Mouse (Mus musculus) MEL (cell line): Measurements from ENCODE around the gene Maml3. TPM values are rescaled to one million over a fixed set of nuclear protein-coding genes. Genes with fewer than 3 reads are reported as not detected.

ENCODE experiments used
- DNase-seq: peaks from one replicate; pipeline ENCODE4 v3.0.0; 2011; ENCODE audit warnings: low read depth, low spot score
- H3K27ac ChIP-seq: 2 replicates; pipeline ENCODE4 v1.5.1; 2012; ENCODE audit warnings: low read depth, mild to moderate bottlenecking, control low read depth, low read length, moderate library complexity; ENCODE audit not compliant: control insufficient read depth
- H3K27me3 ChIP-seq, 2 experiments: fragments of 150-350 bp in 1 of 2; sonication (generic) in 1 of 2; 2 replicates each; pipeline ENCODE4 v1.6.1; 2012; ENCODE audit warnings: low read length in 2 of 2, mild to moderate bottlenecking in 2 of 2, improper control_type of control experiment in 1 of 2, moderate library complexity in 1 of 2; ENCODE audit not compliant: insufficient read depth in 2 of 2, control insufficient read depth in 1 of 2
- H3K36me3 ChIP-seq, 2 experiments: 2 replicates each; pipeline ENCODE4 v1.6.1; 2012 to 2014; ENCODE audit warnings: low read length in 2 of 2, improper control_type of control experiment in 1 of 2, inconsistent platforms in 1 of 2, mild to moderate bottlenecking in 1 of 2; ENCODE audit not compliant: insufficient read depth in 2 of 2, control insufficient read depth in 1 of 2
- H3K4me1 ChIP-seq, 2 experiments: fragments of 150-350 bp in 1 of 2; sonication (generic) in 1 of 2; 2 replicates each; pipeline ENCODE4 v1.6.1; 2012; ENCODE audit warnings: low read length in 2 of 2, improper control_type of control experiment in 1 of 2, mild to moderate bottlenecking in 1 of 2; ENCODE audit not compliant: insufficient read depth in 2 of 2, control insufficient read depth in 1 of 2
- H3K4me3 ChIP-seq, 2 experiments: fragments of 150-350 bp in 1 of 2; sonication (generic) in 1 of 2; 2 replicates each; pipeline ENCODE4 v1.5.1; 2012; ENCODE audit warnings: low read depth in 2 of 2, low read length in 2 of 2, mild to moderate bottlenecking in 2 of 2, moderate library complexity in 2 of 2, control low read depth in 1 of 2, improper control_type of control experiment in 1 of 2; ENCODE audit not compliant: control insufficient read depth in 1 of 2, insufficient read depth in 1 of 2
- H3K79me2 ChIP-seq: 2 replicates; pipeline ENCODE4 v1.6.1; 2012; ENCODE audit warnings: mild to moderate bottlenecking, low read length, moderate library complexity; ENCODE audit not compliant: control insufficient read depth, poor library complexity, insufficient read depth
- H3K9ac ChIP-seq: 2 replicates; pipeline ENCODE4 v1.6.1; 2012; ENCODE audit warnings: low read depth, mild to moderate bottlenecking, control low read depth, low read length, moderate library complexity; ENCODE audit not compliant: control insufficient read depth, poor library complexity, severe bottlenecking
- H3K9me3 ChIP-seq: fragments of 150-350 bp; sonication (generic); replicated peaks from 2 replicates; pipeline ENCODE4 v1.6.1; 2012; ENCODE audit warnings: mild to moderate bottlenecking, low read length, improper control_type of control experiment, moderate library complexity; ENCODE audit not compliant: insufficient read depth
- BHLHE40 ChIP-seq: IDR thresholded peaks from 2 replicates; pipeline ENCODE4 v1.6.1; 2012; ENCODE audit warnings: low read depth, mild to moderate bottlenecking, inconsistent platforms, low read length, improper control_type of control experiment, borderline replicate concordance
- CHD1 ChIP-seq: IDR thresholded peaks from 2 replicates; pipeline ENCODE4 v1.6.1; 2012; ENCODE audit warnings: low read depth, mild to moderate bottlenecking, inconsistent platforms, low read length, improper control_type of control experiment
- CHD2 ChIP-seq: IDR thresholded peaks from 2 replicates; pipeline ENCODE4 v1.6.1; 2011; ENCODE audit warnings: low read length, improper control_type of control experiment
- CTCF ChIP-seq, 3 experiments: IDR thresholded peaks in 2 of 3; conservative IDR thresholded peaks in 1 of 3; 2 replicates each; pipeline ENCODE4 v1.5.1; 2011 to 2012; ENCODE audit warnings: low read length in 3 of 3, low read depth in 2 of 3, mild to moderate bottlenecking in 2 of 3, improper control_type of control experiment in 1 of 3, inconsistent platforms in 1 of 3, mixed read lengths in 1 of 3, moderate library complexity in 1 of 3; ENCODE audit not compliant: control insufficient read depth in 1 of 3, insufficient read depth in 1 of 3, poor library complexity in 1 of 3, severe bottlenecking in 1 of 3
- E2F4 ChIP-seq: IDR thresholded peaks from 2 replicates; pipeline ENCODE4 v1.6.1; 2011; ENCODE audit warnings: low read depth, low read length, improper control_type of control experiment, borderline replicate concordance
- ELF1 ChIP-seq: IDR thresholded peaks from 2 replicates; pipeline ENCODE4 v1.6.1; 2014; ENCODE audit warnings: low read depth, mild to moderate bottlenecking, inconsistent platforms, low read length, improper control_type of control experiment, moderate library complexity
- ETS1 ChIP-seq: IDR thresholded peaks from 2 replicates; pipeline ENCODE4 v1.6.1; 2012; ENCODE audit warnings: low read depth, mild to moderate bottlenecking, inconsistent platforms, low read length, improper control_type of control experiment, moderate library complexity
- GABPA ChIP-seq: IDR thresholded peaks from 2 replicates; pipeline ENCODE4 v1.6.1; 2012; ENCODE audit warnings: low read depth, mild to moderate bottlenecking, inconsistent platforms, low read length, improper control_type of control experiment, moderate library complexity
- JUND ChIP-seq: IDR thresholded peaks from 2 replicates; pipeline ENCODE4 v1.6.1; 2011; ENCODE audit warnings: low read depth, mild to moderate bottlenecking, improper control_type of control experiment, low read length
- KAT2A ChIP-seq: conservative IDR thresholded peaks from 2 replicates; pipeline ENCODE4 v1.6.1; 2012; ENCODE audit warnings: low read depth, low read length, improper control_type of control experiment, inconsistent platforms
- NELFE ChIP-seq: IDR thresholded peaks from 2 replicates; pipeline ENCODE4 v1.6.1; 2011; ENCODE audit warnings: low read depth, low read length, improper control_type of control experiment
- POLR2AphosphoS2 ChIP-seq: IDR thresholded peaks from 2 replicates; pipeline ENCODE4 v1.6.1; 2011; ENCODE audit warnings: low read length, improper control_type of control experiment
- RAD21 ChIP-seq: IDR thresholded peaks from 2 replicates; pipeline ENCODE4 v1.6.1; 2011; ENCODE audit warnings: mild to moderate bottlenecking, low read depth, low read length, improper control_type of control experiment
- SIN3A ChIP-seq: IDR thresholded peaks from 2 replicates; pipeline ENCODE4 v1.6.1; 2012; ENCODE audit warnings: low read length, improper control_type of control experiment, inconsistent platforms
- SMC3 ChIP-seq: IDR thresholded peaks from 2 replicates; pipeline ENCODE4 v1.6.1; 2011; ENCODE audit warnings: low read depth, low read length, improper control_type of control experiment
- TAL1 ChIP-seq: IDR thresholded peaks from 2 replicates; pipeline ENCODE4 v1.6.1; 2012; ENCODE audit warnings: mild to moderate bottlenecking, inconsistent platforms, low read length, moderate library complexity, mixed read lengths
- TCF12 ChIP-seq: IDR thresholded peaks from 2 replicates; pipeline ENCODE4 v1.6.1; 2014; ENCODE audit warnings: low read depth, mild to moderate bottlenecking, inconsistent platforms, low read length, improper control_type of control experiment, moderate library complexity
- USF1 ChIP-seq: IDR thresholded peaks from 2 replicates; pipeline ENCODE4 v1.6.1; 2014; ENCODE audit warnings: low read depth, mild to moderate bottlenecking, inconsistent platforms, low read length, improper control_type of control experiment, moderate library complexity
- USF2 ChIP-seq, 2 experiments: IDR thresholded peaks; 2 replicates each; pipeline ENCODE4 v1.6.1; 2011 to 2012; ENCODE audit warnings: improper control_type of control experiment in 2 of 2, low read length in 2 of 2, borderline replicate concordance in 1 of 2, inconsistent platforms in 1 of 2, low read depth in 1 of 2, mild to moderate bottlenecking in 1 of 2; ENCODE audit not compliant: insufficient read depth in 1 of 2
- ZC3H11A ChIP-seq: IDR thresholded peaks from 2 replicates; pipeline ENCODE4 v1.6.1; 2012; ENCODE audit warnings: low read depth, mild to moderate bottlenecking, inconsistent platforms, low read length, improper control_type of control experiment
- ZNF384 ChIP-seq: IDR thresholded peaks from 2 replicates; pipeline ENCODE4 v1.6.1; 2012; ENCODE audit warnings: low read depth, mild to moderate bottlenecking, inconsistent platforms, low read length, improper control_type of control experiment
- polyA plus RNA-seq, 2 experiments: library from polyadenylated mRNA; stranded (reverse) in 1 of 2; unstranded in 1 of 2; fragments of >175 nt in 1 of 2; fragments of >200 nt in 1 of 2; gene quantifications; 2 replicates each; pipeline versions ENCODE4 v1.2.1 to v1.2.4; 2012; ENCODE audit warnings: low replicate concordance in 2 of 2, low read depth in 1 of 2; ENCODE audit not compliant: insufficient read length in 2 of 2, insufficient read depth in 1 of 2, missing spikeins in 1 of 2
- total RNA-seq: library from RNA; depleted of rRNA; stranded (reverse); fragments of 300-350 nt; gene quantifications from 2 replicates; pipeline ENCODE4 v1.2.3, GENCODE M21; 2012

Gene Maml3
- total and polyA plus RNA-seq, 3 experiments, result 2.0 to 4.1 TPM; not detected in 1

DNA sequence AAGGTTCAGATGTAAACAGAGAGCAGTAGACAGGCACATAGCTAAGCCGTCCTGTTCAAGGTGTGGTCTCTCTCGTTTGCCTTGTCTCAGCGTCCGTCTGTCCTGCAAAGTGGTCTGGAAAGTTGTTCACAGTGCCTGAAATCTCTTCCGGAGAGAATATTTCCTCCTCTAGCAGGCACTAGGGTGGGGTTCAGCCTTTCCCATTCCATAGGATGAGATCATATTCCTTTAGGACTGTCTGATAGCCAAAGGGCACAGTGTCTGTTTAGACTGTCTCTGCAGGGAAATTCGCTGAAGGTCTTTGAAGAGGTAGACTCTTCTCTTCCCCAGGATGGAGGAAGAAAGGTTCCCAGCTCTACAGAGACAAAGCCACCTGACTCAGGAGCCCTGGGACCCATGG lies 255.4 kb downstream of the Maml3 start:
- Histone ChIP-seq H3K4me3 (no peak overlapping the region), H3K9ac (no peak overlapping the region), H3K9me3 (no peaks in the 10 kb centered on the region), H3K27ac (no peak overlapping the region), H3K27me3 (no peaks in the 10 kb centered on the region), H3K36me3 (no peaks in the 10 kb centered on the region), H3K79me2 (no peaks in the 10 kb centered on the region), H3K4me1 (peaks cover 0 to 5% of the 10 kb centered on the region in 2 experiments; a peak in 1 of 4 replicates)
- TF ChIP-seq TAL1 (no peak), GABPA (no peak), KAT2A (no peak), USF2 (IDR thresholded peaks at IDR 0.05; ENCODE audit: borderline replicate concordance in 1 of 2, insufficient read depth in 1 of 2, low read depth in 1 of 2, low read length in 2 of 2) (no peak), ELF1 (no peak), ETS1 (no peak), ZC3H11A (no peak), E2F4 (no peak), SMC3 (no peak)
- DNase-seq, result no peak

DNA sequence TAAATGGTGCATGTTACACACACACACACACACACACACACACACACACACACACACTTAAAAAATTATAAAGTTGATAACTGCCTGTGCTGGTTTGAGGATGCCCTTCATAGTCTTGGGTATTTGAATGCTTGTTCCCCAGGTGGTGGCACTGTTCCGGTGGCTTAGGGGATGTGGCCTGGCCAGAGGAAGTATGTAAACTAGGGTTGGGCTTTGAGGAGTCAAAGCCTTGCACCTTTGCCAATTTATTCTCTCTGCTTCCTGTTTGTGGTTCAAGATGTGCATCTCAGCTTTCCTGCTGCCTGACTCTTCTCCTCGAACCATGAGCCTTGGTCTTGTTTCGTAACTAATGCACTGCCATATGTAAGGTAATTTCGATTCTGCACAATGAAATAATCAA lies 257.6 kb downstream of the Maml3 start:
- H3K36me3 ChIP-seq, result no peaks in the 10 kb centered on the region; a peak in 2 of 4 replicates
- no peaks in the 10 kb centered on the region for H3K79me2 ChIP-seq
- H3K27me3 ChIP-seq, result no peaks in the 10 kb centered on the region
- H3K4me1 ChIP-seq, result peaks cover 2 to 8% of the 10 kb centered on the region in 2 experiments; a peak in 2 of 4 replicates
- H3K4me3 ChIP-seq, result no peak overlapping the region
- no peaks in the 10 kb centered on the region for H3K9me3 ChIP-seq
- H3K9ac ChIP-seq, result no peak overlapping the region
- peak; percentile 73 for DNase-seq
- TF ChIP-seq NELFE (no peak), ELF1 (peak; percentile 37; the same call in 1 of the 2 replicates), ZNF384 (no peak), CHD2 (no peak), BHLHE40 (no peak), ETS1 (no peak), TAL1 (no peak), JUND (no peak), POLR2AphosphoS2 (no peak), USF2 (IDR thresholded peaks at IDR 0.05; ENCODE audit: borderline replicate concordance in 1 of 2, insufficient read depth in 1 of 2, low read depth in 1 of 2, low read length in 2 of 2) (no peak), RAD21 (peak; percentile 33), CHD1 (no peak), USF1 (no peak), CTCF (IDR thresholded peaks at IDR 0.05 in 2 of 3, conservative IDR thresholded peaks at IDR 0.05 in 1 of 3; ENCODE audit: control insufficient read depth in 1 of 3, insufficient read depth in 1 of 3, low read depth in 2 of 3, low read length in 3 of 3, poor library complexity in 1 of 3, severe bottlenecking in 1 of 3) (peak in 2 of 3 experiments; percentile 23 to 47; a peak in 3 of 6 replicates), TCF12 (0 out of 2 replicates have a peak, but pooled peaks have one; percentile 10), SIN3A (no peak), SMC3 (peak; percentile 55)
- H3K27ac ChIP-seq, result no peak overlapping the region
